Mouse (Mus musculus) forebrain, postnatal 0 days (tissue): Measurements from ENCODE around the gene Prx. TPM values are rescaled to one million over a fixed set of nuclear protein-coding genes. Genes with fewer than 3 reads are reported as not detected.

Experiments used
- ATAC-seq: fragments of 200-750 bp; cut with Nextera tagmentation; 2 replicates; pipeline ENCODE4 v1.8.0; 2017; ENCODE audit warnings: mild to moderate bottlenecking, moderate library complexity
- DNase-seq: peaks from one replicate; pipeline ENCODE4 v3.0.0-alpha.2; 2015
- H3K27ac ChIP-seq: fragments of 300-500 bp; sonication (generic); 2 replicates; pipeline ENCODE4 v1.5.1; 2014; ENCODE audit warnings: low read depth, mild to moderate bottlenecking, antibody characterized with exemption, low read length, moderate library complexity, mixed read lengths
- H3K27me3 ChIP-seq: fragments of 300-500 bp; sonication (generic); 2 replicates; pipeline ENCODE4 v1.6.1; 2014; ENCODE audit warnings: mild to moderate bottlenecking, low read length, mixed read lengths; ENCODE audit not compliant: insufficient read depth
- H3K36me3 ChIP-seq: fragments of 300-500 bp; sonication (generic); 2 replicates; pipeline ENCODE4 v1.6.1; 2014; ENCODE audit warnings: mild to moderate bottlenecking, moderate library complexity; ENCODE audit not compliant: insufficient read depth
- H3K4me1 ChIP-seq: fragments of 300-500 bp; sonication (generic); 2 replicates; pipeline ENCODE4 v1.6.1; 2014; ENCODE audit warnings: antibody characterized with exemption; ENCODE audit not compliant: insufficient read depth
- H3K4me2 ChIP-seq: fragments of 300-500 bp; sonication (generic); 2 replicates; pipeline ENCODE4 v1.6.1; 2014; ENCODE audit warnings: low read depth, mild to moderate bottlenecking, moderate library complexity
- H3K4me3 ChIP-seq: fragments of 300-500 bp; sonication (generic); 2 replicates; pipeline ENCODE4 v1.5.1; 2014; ENCODE audit warnings: low read depth, low read length, mixed read lengths
- H3K9ac ChIP-seq: fragments of 300-500 bp; sonication (generic); 2 replicates; pipeline ENCODE4 v1.6.1; 2014; ENCODE audit warnings: mild to moderate bottlenecking
- H3K9me3 ChIP-seq: fragments of 300-500 bp; sonication (generic); 2 replicates; pipeline ENCODE4 v1.6.1; 2016; ENCODE audit warnings: low read length
- CTCF ChIP-seq: sonication (generic); IDR thresholded peaks from 2 replicates; pipeline ENCODE4 v1.5.1; 2016; ENCODE audit warnings: antibody characterized with exemption, control low read depth, low read depth
- WGBS: fragments of 180-500 bp; shearing (Covaris S2); extraction: QIAGEN DNeasy Blood & Tissue Kit; methylation state at CpG from one replicate; pipeline ENCODE4 v1.1.7; 2014; 5-methylcytosine and 5-hydroxymethylcytosine counted together
- polyA plus RNA-seq: library from polyadenylated mRNA; unstranded; fragments of >200 nt; fragmentation: Nextera tagmentation; extraction: Ambion mirVana; gene quantifications from 2 replicates; pipeline ENCODE4 v1.2.1, GENCODE M21; 2015
- total RNA-seq: library from RNA; depleted of rRNA; stranded (reverse); fragments of >200 nt; gene quantifications from 2 replicates; pipeline ENCODE4 v1.2.3, GENCODE M21; 2014

Gene Prx
- total and polyA plus RNA-seq, 2 experiments from 2014 or later: 1.4 to 2.4 TPM

GRCm38 (mm10) chr7:27541431-27541830 is 42.3 kb downstream of the Prx start:
- Histone ChIP-seq H3K4me2 (peak overlapping the region; percentile 87), H3K4me1 (0 out of 2 replicates have a peak, but pooled peaks cover 3% of the 10 kb centered on the region), H3K9me3 (no peaks in the 10 kb centered on the region), H3K9ac (0 out of 2 replicates have a peak overlapping the region, but pooled peaks have one; percentile 66), H3K27me3 (no peaks in the 10 kb centered on the region), H3K27ac (no peak overlapping the region), H3K4me3 (peak overlapping the region; percentile 63), H3K36me3 (peaks cover 34% of the 10 kb centered on the region)
- DNase-seq (peak; percentile 75), ATAC-seq (peak; percentile 73)
- TF ChIP-seq CTCF: no peak
- 57% methylated on average over 16 of the region's 16 CpGs for WGBS

- H3K27ac ChIP-seq: no peak overlapping the region
- no peaks in the 10 kb centered on the region for H3K27me3 ChIP-seq
- H3K4me3 ChIP-seq: peak overlapping the region; percentile 63
- no peak for TF ChIP-seq CTCF
- ATAC-seq (no peak), DNase-seq (no peak)
- H3K4me1 ChIP-seq: 0 out of 2 replicates have a peak, but pooled peaks cover 3% of the 10 kb centered on the region
- peaks cover 31% of the 10 kb centered on the region for H3K36me3 ChIP-seq
- no peaks in the 10 kb centered on the region for H3K9me3 ChIP-seq
- peak overlapping the region; percentile 87 for H3K4me2 ChIP-seq
- 61% methylated on average over 5 of the region's 5 CpGs for WGBS
- peak overlapping the region; percentile 66 for H3K9ac ChIP-seq
These were observed 42.8 kb downstream of the Prx start for GRCm38 (mm10) chr7:27541922-27542321.

GRCm38 (mm10) chr7:27542392-27543033 is 43.4 kb downstream of the Prx start:
- no peak for TF ChIP-seq CTCF
- Histone ChIP-seq H3K4me2 (peak overlapping the region; percentile 87), H3K27ac (peak overlapping the region; percentile 10; the same call in 1 of the 2 replicates), H3K27me3 (no peaks in the 10 kb centered on the region), H3K9ac (peak overlapping the region; percentile 66), H3K4me3 (peak overlapping the region; percentile 63), H3K4me1 (0 out of 2 replicates have a peak, but pooled peaks cover 3% of the 10 kb centered on the region), H3K9me3 (no peaks in the 10 kb centered on the region), H3K36me3 (peaks cover 26% of the 10 kb centered on the region)
- ATAC-seq (peak; percentile 97), DNase-seq (peak; percentile 93)
- WGBS: under 1% methylated on average over 30 of the region's 30 CpGs

GRCm38 (mm10) chr7:27543065-27543464 is 43.9 kb downstream of the Prx start:
- 52% methylated on average over 6 of the region's 6 CpGs for WGBS
- peak overlapping the region; percentile 66 for H3K9ac ChIP-seq
- no peak for ATAC-seq

GRCm38 (mm10) chr7:27543851-27544250 is 44.7 kb downstream of the Prx start:
- no peak overlapping the region for H3K4me2 ChIP-seq
- 0 out of 2 replicates have a peak, but pooled peaks cover 3% of the 10 kb centered on the region for H3K4me1 ChIP-seq
- peaks cover 19% of the 10 kb centered on the region for H3K36me3 ChIP-seq
- WGBS: 90% methylated on average over 4 of the region's 4 CpGs
- H3K9me3 ChIP-seq: no peaks in the 10 kb centered on the region
- no peak for TF ChIP-seq CTCF
- no peaks in the 10 kb centered on the region for H3K27me3 ChIP-seq
- H3K27ac ChIP-seq: no peak overlapping the region
- ATAC-seq: no peak
- H3K4me3 ChIP-seq: no peak overlapping the region
- DNase-seq: no peak
- H3K9ac ChIP-seq: no peak overlapping the region

More at GRCm38 (mm10) chr7:27543065-27543464, 43.9 kb downstream of the Prx start:
- Histone ChIP-seq H3K4me2 (peak overlapping the region; percentile 87), H3K9me3 (no peaks in the 10 kb centered on the region), H3K27me3 (no peaks in the 10 kb centered on the region), H3K36me3 (peaks cover 21% of the 10 kb centered on the region), H3K4me1 (0 out of 2 replicates have a peak, but pooled peaks cover 3% of the 10 kb centered on the region), H3K27ac (peak overlapping the region; percentile 10; the same call in 1 of the 2 replicates), H3K4me3 (peak overlapping the region; percentile 63)
- TF ChIP-seq CTCF: no peak
- no peak for DNase-seq

- Histone ChIP-seq H3K27ac (no peak overlapping the region), H3K9me3 (no peaks in the 10 kb centered on the region), H3K27me3 (no peaks in the 10 kb centered on the region), H3K36me3 (peaks cover 9% of the 10 kb centered on the region; the same call in 1 of the 2 replicates), H3K4me3 (no peak overlapping the region), H3K4me2 (no peak overlapping the region), H3K4me1 (0 out of 2 replicates have a peak, but pooled peaks cover 3% of the 10 kb centered on the region), H3K9ac (no peak overlapping the region)
- ATAC-seq (no peak), DNase-seq (no peak)
- TF ChIP-seq CTCF: no peak
- 85% methylated on average over 12 of the region's 12 CpGs for WGBS
These were observed 45.7 kb downstream of the Prx start for GRCm38 (mm10) chr7:27544675-27545370.

GRCm38 (mm10) chr7:27549597-27549996 is 50.5 kb downstream of the Prx start:
- no peak for TF ChIP-seq CTCF
- DNase-seq: no peak

More at GRCm38 (mm10) chr7:27549597-27549996, 50.5 kb downstream of the Prx start:
- 77% methylated on average over 6 of the region's 6 CpGs for WGBS
- Histone ChIP-seq H3K4me3 (no peak overlapping the region), H3K4me1 (0 out of 2 replicates have a peak, but pooled peaks cover 8% of the 10 kb centered on the region), H3K36me3 (no peaks in the 10 kb centered on the region), H3K27me3 (no peaks in the 10 kb centered on the region), H3K9me3 (no peaks in the 10 kb centered on the region), H3K4me2 (no peak overlapping the region), H3K27ac (no peak overlapping the region), H3K9ac (no peak overlapping the region)
- ATAC-seq: no peak
